Mouse (Mus musculus) embryonic facial prominence, embryonic 12.5 days (tissue): Measurements from ENCODE around the gene Ntng1. TPM values are rescaled to one million over a fixed set of nuclear protein-coding genes. Genes with fewer than 3 reads are reported as not detected.

Experiments
- ATAC-seq: fragments of 200-750 bp; cut with Nextera tagmentation; 2 replicates; pipeline ENCODE4 v1.8.0; 2017; ENCODE audit not compliant: insufficient number of reproducible peaks, insufficient read depth, low FRiP score, low TSS enrichment
- H3K27ac ChIP-seq: fragments of 300-500 bp; sonication (generic); 2 replicates; pipeline ENCODE4 v1.5.1; 2016; ENCODE audit warnings: mild to moderate bottlenecking
- H3K27me3 ChIP-seq: fragments of 300-500 bp; sonication (generic); 2 replicates; pipeline ENCODE4 v1.6.1; 2016; ENCODE audit warnings: mild to moderate bottlenecking, moderate library complexity
- H3K36me3 ChIP-seq: fragments of 300-500 bp; sonication (generic); 2 replicates; pipeline ENCODE4 v1.6.1; 2016; ENCODE audit warnings: mild to moderate bottlenecking
- H3K4me1 ChIP-seq: fragments of 300-500 bp; sonication (generic); 2 replicates; pipeline ENCODE4 v1.6.1; 2016
- H3K4me2 ChIP-seq: fragments of 300-500 bp; sonication (generic); replicated peaks from 2 replicates; pipeline ENCODE4 v1.6.1; 2016; ENCODE audit warnings: mild to moderate bottlenecking, moderate library complexity
- H3K4me3 ChIP-seq: fragments of 300-500 bp; sonication (generic); 2 replicates; pipeline ENCODE4 v1.5.1; 2016; ENCODE audit warnings: mild to moderate bottlenecking
- H3K9ac ChIP-seq: fragments of 300-500 bp; sonication (generic); 2 replicates; pipeline ENCODE4 v1.6.1; 2016; ENCODE audit warnings: mild to moderate bottlenecking, moderate library complexity
- H3K9me3 ChIP-seq: fragments of 300-500 bp; sonication (generic); 2 replicates; pipeline ENCODE4 v1.6.1; 2016; ENCODE audit warnings: mild to moderate bottlenecking, moderate library complexity
- WGBS: fragments of 180-500 bp; shearing (Covaris S2); methylation state at CpG from one replicate; pipeline ENCODE4 v1.1.7; 2016; 5-methylcytosine and 5-hydroxymethylcytosine counted together
- polyA plus RNA-seq: library from polyadenylated mRNA; unstranded; fragments of >200 nt; fragmentation: Nextera tagmentation; extraction: Ambion mirVana; gene quantifications from 2 replicates; pipeline ENCODE4 v1.2.1, GENCODE M21; 2016

The Ntng1 gene
- polyA plus RNA-seq, 1 experiment from 2014 or later = 6.0 TPM

DNA sequence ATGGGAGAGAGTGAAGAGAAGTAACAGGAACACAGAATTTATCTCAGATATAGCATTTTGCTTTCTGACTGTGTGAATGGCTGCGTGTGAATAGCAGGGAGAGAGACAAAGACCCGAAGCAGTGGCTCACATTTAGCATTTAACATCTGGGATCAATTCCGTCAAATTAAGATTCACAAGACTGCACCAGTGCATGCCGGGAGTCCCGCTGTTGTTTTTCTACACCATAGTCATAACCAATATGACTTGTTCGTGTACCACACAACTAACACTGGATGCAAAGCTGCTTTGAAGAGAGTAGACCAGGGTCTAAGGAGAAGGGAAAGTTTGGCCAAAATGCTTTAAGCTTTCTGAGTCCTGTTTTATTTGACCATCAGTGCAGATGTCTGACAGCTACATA is 95.7 kb downstream of the Ntng1 start:
- Histone ChIP-seq H3K36me3 (no peaks in the 10 kb centered on the region), H3K4me2 (0 out of 2 replicates have a peak overlapping the region, but pooled peaks have one; percentile 6), H3K27ac (0 out of 2 replicates have a peak overlapping the region, but pooled peaks have one; percentile 41), H3K4me3 (no peak overlapping the region), H3K27me3 (no peaks in the 10 kb centered on the region), H3K9me3 (no peaks in the 10 kb centered on the region), H3K9ac (no peak overlapping the region), H3K4me1 (no peaks in the 10 kb centered on the region; the same call in 1 of the 2 replicates)
- ATAC-seq = no peak
- 22% methylated on average over 6 of the region's 6 CpGs for WGBS

DNA sequence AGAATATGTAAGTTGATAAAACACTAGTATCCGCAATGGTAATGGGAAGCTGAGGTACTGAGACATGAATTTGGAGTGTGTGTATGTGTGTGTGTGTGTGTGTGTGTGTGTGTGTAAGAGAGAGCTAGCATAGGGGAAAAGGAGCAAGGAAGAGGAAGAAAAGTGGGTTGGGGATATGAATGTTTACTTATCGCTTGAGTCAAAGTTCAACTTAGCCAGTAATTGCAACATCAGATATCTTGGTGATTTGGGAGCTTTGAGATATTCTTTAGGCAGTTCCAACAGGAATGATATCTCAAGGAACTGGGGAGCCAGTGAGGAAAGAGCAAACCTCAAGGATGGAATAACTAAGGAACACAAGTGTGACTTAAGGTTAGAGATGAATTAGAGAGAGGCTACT is 97.1 kb downstream of the Ntng1 start:
- ATAC-seq = no peak
- Histone ChIP-seq H3K27me3 (no peaks in the 10 kb centered on the region), H3K36me3 (no peaks in the 10 kb centered on the region), H3K4me3 (no peak overlapping the region), H3K9me3 (no peaks in the 10 kb centered on the region), H3K4me1 (no peaks in the 10 kb centered on the region; the same call in 1 of the 2 replicates), H3K9ac (no peak overlapping the region), H3K27ac (no peak overlapping the region), H3K4me2 (no peak overlapping the region)
- WGBS = 90% methylated on average over 2 of the region's 2 CpGs

DNA sequence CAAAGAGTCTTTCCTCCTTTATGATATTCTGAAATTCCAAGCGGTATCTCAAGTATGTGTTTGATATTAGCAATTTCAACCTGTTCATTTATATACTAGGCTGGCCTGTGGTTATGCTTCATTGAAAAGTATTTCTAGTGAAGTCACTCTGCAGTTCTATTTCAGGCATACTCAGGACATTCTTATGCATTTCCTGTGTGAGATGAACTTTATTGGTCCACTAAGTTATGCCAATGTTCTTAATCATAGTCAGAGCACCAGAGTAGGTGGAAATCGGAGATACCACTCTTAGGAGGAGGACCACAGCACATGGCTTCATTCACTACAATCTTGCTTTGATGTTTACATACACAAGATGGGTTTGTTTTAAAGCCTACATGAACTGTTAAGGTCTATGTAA is 99.6 kb downstream of the Ntng1 start:
- Histone ChIP-seq H3K4me3 (no peak overlapping the region), H3K36me3 (no peaks in the 10 kb centered on the region), H3K4me2 (no peak overlapping the region), H3K27ac (no peak overlapping the region), H3K27me3 (no peaks in the 10 kb centered on the region), H3K9ac (no peak overlapping the region), H3K4me1 (no peaks in the 10 kb centered on the region; the same call in 1 of the 2 replicates), H3K9me3 (no peaks in the 10 kb centered on the region)
- WGBS = 93% methylated on average over 2 of the region's 2 CpGs
- ATAC-seq = no peak

DNA sequence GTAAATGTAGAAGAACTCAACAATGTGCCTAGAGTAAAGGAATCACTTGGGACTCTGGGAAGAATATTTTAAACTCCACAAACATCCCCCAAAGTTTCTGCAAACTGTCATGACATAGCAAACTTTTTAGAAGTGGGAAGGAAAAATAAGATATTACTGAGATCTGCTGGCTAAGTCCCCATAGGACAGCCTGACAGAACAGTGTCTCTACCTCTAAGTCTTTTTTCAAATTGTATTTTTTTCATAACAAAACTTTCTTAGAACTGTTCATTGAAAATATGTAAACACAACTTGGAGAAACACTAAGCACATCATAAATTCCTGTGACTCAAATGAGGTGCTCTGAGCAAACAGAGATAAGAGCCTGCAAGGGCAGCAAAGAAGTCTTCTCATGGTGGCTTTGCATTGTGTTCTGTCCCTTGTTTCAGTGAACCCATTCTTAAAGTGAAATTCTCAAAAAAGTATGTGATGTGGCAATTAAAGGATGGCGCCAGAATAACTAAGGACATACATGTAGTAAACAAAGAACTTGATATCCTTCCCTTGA is 100.1 kb downstream of the Ntng1 start:
- WGBS = 96% methylated on average over 1 of the region's 1 CpGs
- no peak for ATAC-seq
- Histone ChIP-seq H3K27me3 (no peaks in the 10 kb centered on the region), H3K9ac (no peak overlapping the region), H3K36me3 (no peaks in the 10 kb centered on the region), H3K4me2 (no peak overlapping the region), H3K4me3 (no peak overlapping the region), H3K4me1 (no peaks in the 10 kb centered on the region; the same call in 1 of the 2 replicates), H3K27ac (no peak overlapping the region), H3K9me3 (no peaks in the 10 kb centered on the region)

DNA sequence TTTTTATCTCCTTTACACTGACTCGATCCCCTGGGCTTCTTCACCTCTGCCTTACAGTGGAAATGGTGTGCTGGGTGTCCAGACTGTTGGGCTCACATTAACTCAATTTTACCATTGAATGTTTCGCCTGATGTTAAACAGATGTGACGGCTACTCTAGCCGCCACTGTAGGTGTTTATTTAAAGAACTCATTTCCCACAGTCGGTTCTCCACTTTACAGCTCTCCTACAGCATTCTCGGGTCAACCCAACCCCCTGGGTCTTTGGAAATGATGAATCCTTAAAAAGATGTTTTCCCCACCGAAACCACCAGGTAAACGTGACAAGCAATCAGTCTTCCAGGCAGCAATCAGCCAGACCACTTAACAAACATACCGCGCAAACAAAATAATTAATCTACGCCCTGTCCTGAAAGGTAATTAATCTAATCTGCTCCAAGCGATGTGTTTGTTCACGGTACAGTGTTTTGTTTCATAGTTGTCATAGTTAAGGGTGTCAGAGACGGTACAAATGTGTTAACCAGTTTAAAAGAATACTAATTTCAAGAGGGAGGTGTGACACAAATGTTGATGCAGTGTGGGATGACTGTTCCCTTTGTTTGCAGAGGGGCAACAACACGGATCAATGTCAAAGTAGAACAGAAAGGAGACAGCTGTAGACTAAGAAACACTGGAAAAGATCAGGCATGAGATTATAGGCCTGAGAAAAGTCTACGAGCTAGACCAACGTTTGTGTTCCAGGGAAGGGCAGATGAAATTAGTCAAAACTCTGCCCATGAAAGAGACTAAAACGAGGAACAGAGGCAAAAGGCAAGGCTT is 120.8 kb downstream of the Ntng1 start:
- peaks cover 7% of the 10 kb centered on the region; the same call in 1 of the 2 replicates for H3K4me1 ChIP-seq
- WGBS = 28% methylated on average over 18 of the region's 18 CpGs

DNA sequence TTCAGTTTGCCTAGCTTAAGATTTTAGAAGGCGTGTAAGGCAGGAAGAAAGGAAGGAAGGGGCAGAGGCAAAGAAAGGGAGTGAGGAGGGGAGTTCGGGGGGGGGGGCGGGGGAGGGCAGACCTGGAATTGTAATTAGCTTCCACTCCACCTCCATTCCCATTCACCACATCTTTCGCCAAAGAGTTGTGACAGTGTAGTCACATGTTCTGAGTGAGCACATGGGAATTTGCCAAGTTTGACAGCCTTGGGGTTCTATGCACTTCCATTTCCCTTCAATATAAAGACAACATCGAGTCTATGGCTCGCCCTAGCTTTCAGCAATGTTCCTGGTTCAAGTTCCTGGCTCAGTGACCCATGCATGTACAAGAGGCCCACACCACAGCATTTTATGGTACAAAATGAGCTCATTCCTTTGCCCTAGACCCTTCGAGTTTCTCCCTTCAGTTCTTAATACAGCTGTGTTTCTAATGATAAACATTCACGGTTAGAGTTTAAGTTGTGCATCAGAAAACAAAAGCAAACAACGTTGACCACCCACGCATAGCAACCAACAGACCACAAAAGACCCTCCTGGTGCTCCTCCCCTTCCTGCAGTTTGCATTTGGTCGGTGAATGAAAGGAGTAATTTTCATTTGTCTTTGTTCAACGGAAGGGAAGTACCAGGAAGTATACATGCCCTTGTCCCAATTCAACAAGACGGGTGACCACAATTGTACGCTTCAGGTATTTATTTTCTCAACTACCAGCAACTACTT is 132.8 kb downstream of the Ntng1 start:
- H3K27me3 ChIP-seq = no peaks in the 10 kb centered on the region
- H3K36me3 ChIP-seq = no peaks in the 10 kb centered on the region
- no peak overlapping the region for H3K27ac ChIP-seq
- no peak overlapping the region for H3K4me2 ChIP-seq
- H3K4me1 ChIP-seq = no peaks in the 10 kb centered on the region
- H3K9ac ChIP-seq = no peak overlapping the region
- WGBS = 70% methylated on average over 14 of the region's 14 CpGs
- H3K9me3 ChIP-seq = no peaks in the 10 kb centered on the region
- H3K4me3 ChIP-seq = no peak overlapping the region
- no peak for ATAC-seq

More for the DNA sequence above, 120.8 kb downstream of the Ntng1 start:
- H3K27ac ChIP-seq = no peak overlapping the region
- no peaks in the 10 kb centered on the region for H3K9me3 ChIP-seq
- H3K27me3 ChIP-seq = no peaks in the 10 kb centered on the region
- no peak overlapping the region for H3K9ac ChIP-seq
- no peak overlapping the region for H3K4me3 ChIP-seq
- no peak overlapping the region for H3K4me2 ChIP-seq
- ATAC-seq = no peak
- H3K36me3 ChIP-seq = no peaks in the 10 kb centered on the region

DNA sequence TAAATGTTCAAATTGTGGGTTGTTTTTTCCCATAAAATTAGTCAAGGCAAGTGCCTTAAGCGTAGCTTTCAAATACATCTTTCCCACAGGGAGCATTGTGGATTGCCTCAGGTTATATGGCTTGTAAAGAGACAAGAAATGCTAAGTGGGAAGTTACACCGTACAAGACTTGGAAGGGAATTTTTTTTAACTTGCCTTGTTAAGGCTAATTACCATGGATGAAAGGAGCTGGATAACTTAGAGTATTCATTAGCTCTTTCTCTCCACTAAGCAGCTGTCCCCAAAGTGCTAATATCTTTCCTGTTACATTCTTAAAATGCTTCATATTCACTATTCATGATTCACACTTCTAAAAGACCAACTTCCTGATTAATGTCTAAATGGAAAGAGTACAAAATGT is 133.4 kb downstream of the Ntng1 start:
- 29% methylated on average over 2 of the region's 2 CpGs for WGBS
- Histone ChIP-seq H3K4me3 (no peak overlapping the region), H3K36me3 (no peaks in the 10 kb centered on the region), H3K9ac (no peak overlapping the region), H3K4me2 (no peak overlapping the region), H3K27ac (no peak overlapping the region), H3K9me3 (no peaks in the 10 kb centered on the region), H3K4me1 (no peaks in the 10 kb centered on the region), H3K27me3 (no peaks in the 10 kb centered on the region)
- ATAC-seq = no peak

DNA sequence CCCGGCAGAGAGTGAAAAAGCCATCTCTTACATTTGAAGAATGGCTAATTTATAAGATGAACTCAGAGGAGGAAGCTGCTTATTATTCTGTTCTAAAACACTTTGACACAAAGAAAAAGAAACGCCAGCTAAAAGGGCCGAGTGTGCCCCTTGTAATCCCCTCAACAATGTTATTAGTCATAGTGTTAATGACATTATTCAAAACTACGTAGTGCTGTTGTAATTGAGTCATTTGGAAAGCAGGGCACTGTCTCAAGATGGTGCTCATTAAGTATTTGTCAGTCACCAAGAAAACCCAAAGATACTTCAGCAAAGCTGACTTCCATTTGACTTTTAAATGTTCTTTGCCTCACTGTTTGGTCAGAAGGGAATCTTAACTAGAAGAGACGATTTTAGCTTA is 143.5 kb downstream of the Ntng1 start:
- Histone ChIP-seq H3K9me3 (no peaks in the 10 kb centered on the region), H3K36me3 (no peaks in the 10 kb centered on the region), H3K27ac (no peak overlapping the region), H3K9ac (no peak overlapping the region), H3K27me3 (no peaks in the 10 kb centered on the region), H3K4me2 (no peak overlapping the region), H3K4me3 (no peak overlapping the region), H3K4me1 (no peaks in the 10 kb centered on the region)
- no peak for ATAC-seq
- 43% methylated on average over 5 of the region's 5 CpGs for WGBS

DNA sequence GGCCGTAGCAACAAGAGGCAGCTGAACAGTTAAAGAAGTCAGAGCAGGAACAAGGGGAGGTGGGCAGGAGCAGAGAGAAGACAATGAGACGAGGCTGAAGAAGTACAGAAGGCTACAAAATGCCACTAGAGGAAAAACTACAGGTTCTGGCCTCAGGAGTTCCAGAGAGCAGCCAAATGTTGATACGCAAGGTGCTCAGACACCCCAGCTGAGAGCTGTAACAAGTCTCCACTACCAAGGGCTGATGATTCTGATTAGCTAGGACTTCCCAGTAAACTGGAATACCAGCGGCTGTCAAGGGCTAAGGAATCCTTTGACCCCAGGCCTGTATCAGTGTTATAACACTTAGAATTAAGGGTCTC is 148.2 kb downstream of the Ntng1 start:
- Histone ChIP-seq H3K9ac (no peak overlapping the region), H3K4me2 (no peak overlapping the region), H3K36me3 (no peaks in the 10 kb centered on the region), H3K27ac (no peak overlapping the region), H3K27me3 (no peaks in the 10 kb centered on the region), H3K4me1 (no peaks in the 10 kb centered on the region), H3K4me3 (no peak overlapping the region), H3K9me3 (no peaks in the 10 kb centered on the region)
- 64% methylated on average over 4 of the region's 4 CpGs for WGBS
- no peak for ATAC-seq

DNA sequence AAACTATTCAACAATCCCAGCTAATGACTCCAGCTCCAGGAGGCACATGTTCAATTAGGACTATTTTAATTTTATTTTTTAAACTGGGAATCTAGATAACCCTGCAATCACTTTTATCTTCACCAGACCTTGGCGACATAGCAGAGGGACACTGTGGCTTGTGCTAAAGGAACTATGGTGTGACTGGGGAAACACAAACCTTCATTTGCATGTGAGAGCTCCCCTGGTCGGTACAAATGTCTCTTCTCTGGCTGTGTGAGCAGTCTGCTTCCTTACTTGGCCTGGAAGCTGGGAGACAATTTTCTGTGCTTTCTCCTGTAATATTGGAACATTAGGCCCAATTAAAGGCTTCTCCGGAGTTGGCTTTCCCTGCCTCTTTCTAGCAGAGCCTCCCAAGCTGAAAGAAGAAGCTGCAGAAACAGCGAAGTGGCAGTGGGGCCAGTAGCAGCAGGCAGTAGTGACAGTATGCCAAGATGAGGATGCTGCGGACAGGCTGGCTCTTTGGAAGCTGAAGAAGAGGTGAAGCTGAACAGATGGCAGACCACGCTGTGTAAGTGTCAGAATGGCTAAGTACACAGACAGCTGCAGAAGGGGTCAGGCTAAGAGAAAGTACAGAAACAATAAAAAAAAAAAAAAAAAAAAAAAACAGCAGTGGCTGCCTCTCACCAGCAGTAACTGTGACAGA is 148.7 kb downstream of the Ntng1 start:
- Histone ChIP-seq H3K4me3 (no peak overlapping the region), H3K9ac (no peak overlapping the region), H3K27me3 (no peaks in the 10 kb centered on the region), H3K27ac (no peak overlapping the region), H3K36me3 (no peaks in the 10 kb centered on the region), H3K9me3 (no peaks in the 10 kb centered on the region), H3K4me1 (no peaks in the 10 kb centered on the region), H3K4me2 (no peak overlapping the region)
- 38% methylated on average over 6 of the region's 6 CpGs for WGBS
- no peak for ATAC-seq

DNA sequence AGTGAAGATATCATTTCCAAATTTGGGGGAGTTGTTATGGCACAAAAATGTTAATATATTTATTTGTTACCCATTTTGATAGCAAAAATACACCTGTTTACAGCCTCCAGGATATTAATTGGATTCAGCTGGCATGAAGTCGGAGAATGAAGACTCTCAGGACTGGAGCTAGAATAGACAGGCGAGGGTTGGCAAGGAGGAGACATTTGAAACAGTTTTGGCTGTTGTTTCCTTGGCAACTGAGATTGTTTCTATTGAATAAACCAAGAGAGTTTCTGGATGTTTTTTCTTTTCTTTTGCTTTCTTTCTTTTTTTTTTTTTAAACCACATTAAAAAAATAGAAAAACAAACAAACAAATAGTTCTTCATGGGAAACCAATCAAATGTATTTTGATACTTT is 159.7 kb downstream of the Ntng1 start:
- no peak overlapping the region for H3K9ac ChIP-seq
- no peak for ATAC-seq
- no peak overlapping the region for H3K4me2 ChIP-seq
- no peaks in the 10 kb centered on the region for H3K4me1 ChIP-seq
- H3K9me3 ChIP-seq = no peaks in the 10 kb centered on the region
- H3K27ac ChIP-seq = no peak overlapping the region
- no peak overlapping the region for H3K4me3 ChIP-seq
- no peaks in the 10 kb centered on the region for H3K27me3 ChIP-seq
- H3K36me3 ChIP-seq = no peaks in the 10 kb centered on the region
- 60% methylated on average over 2 of the region's 2 CpGs for WGBS
